Mouse (Mus musculus) retina, embryonic 14.5 days (tissue): Measurements from ENCODE around the gene Samd4b.

ENCODE experiments used
- DNase-seq: peaks from one replicate; pipeline ENCODE4 v3.0.0-alpha.2; 2015; ENCODE audit warnings: low spot score

Gene Samd4b

GRCm38 (mm10) chr7:28355221-28355620, 242.7 kb downstream of the Samd4b start:
- DNase-seq, result no peak

- DNase-seq, result no peak
These were observed 243.3 kb downstream of the Samd4b start for GRCm38 (mm10) chr7:28354596-28354995.

DNA sequence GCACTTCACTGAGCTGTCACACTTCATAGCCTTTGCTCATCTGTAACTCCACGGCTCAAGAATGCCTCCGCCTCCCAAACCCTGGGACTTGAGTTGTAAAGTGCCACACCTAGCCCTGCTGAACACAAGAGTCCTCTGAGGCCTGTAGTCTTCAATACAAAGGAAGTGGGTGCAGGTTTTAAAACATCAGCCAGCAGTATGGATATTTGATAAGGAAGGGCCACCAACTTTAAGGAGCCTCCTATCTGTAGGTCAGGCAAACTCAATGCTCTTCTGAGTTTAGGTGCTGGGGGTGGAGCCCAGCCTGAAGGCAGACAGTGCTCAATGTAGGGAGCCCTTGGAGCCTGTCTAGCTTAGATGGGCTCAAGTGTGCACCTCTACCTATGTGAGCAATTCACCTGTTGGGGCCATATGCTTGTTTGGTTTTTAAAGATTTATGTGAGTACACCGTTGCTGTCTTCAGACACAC, 243.8 kb downstream of the Samd4b start:
- DNase-seq, result no peak

DNA sequence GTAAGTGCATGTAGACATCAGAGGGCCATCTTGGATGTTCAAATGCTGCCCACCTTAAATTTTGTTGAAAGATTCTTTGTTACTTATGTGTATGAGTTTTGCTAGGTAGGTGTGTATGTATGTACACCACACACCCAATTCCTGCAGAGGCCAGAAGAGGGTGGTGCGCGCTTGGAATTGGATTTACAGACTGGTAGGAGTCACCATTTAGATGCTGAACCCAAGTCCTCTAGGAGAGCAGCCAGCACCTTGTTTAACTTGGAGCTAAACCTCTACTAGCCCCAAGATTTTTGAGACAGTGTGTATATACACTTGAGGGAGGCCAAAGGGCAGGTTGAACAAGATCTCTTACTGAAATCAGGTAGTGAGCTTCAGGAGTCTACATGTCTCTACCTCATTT, 244.7 kb downstream of the Samd4b start:
- DNase-seq, result no peak

DNA sequence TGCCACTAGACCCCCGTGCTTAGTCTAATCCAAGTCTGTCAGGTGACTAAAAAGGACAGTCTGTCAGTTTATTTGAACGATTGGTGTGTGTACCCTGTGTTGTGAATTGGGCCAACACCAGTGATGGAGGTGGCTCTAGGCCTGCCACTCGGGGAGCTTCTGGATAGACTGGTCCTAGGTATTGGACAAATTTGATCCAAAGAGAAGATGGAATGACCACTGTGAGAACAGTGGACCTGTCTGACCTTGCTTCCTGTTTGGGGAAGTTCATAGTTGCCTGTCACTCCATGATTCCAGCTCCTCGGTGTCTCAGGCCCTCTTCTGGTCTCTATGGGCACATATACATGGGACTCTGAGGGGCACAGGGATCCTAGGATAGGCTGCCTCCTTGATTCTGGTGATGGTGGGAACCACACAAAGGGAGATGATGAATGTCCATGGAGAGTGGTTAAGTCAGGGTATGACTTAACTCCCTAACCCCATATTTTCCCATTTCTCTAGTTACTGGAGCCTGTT, 246.2 kb downstream of the Samd4b start:
- no peak for DNase-seq

DNA sequence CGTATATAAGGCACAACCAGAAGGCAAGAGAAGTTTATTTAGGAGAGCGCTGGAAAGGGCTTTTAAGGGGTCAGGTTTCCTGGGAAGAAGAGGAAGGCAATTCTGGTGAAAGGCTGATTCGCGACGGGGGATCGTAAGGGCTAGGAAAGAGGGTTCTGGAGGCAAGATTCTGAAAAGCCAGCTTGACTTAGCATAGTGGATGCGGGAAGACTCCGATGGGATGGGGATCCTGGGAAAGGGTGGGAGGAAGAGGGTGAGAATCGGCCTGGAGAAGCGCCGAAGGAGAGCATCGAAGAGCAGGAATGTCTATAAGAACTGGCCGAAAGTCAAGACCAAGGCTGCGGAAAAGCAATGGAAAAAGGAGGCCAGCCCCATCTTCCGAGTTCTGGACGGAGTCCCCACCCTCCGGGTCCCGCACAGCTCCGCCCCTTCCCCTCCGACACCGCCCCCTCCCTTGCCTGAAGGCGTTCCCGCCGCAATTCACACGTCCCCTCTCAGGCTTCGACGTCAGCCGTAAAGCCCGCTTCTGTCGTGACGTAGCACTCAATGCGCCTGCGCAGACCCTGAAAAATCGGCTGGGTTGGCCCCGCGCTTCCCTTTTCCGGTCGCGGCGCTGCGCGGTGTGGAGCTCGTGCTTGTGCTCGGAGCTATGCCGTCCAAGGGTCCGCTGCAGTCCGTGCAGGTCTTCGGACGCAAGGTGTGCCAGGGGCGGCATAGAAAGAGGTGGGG, 247.6 kb downstream of the Samd4b start, which contains the start of gene Rps16:
Gene Rps16 (plus strand): TSS at position 498 of the 729 bp plus-strand sequence.
- peak; percentile 99 for DNase-seq
